ENCODE assay signal across 24 mouse cellular contexts in genomic region chr8:112664067-112664466, GRCm38 (mm10).
DNase-seq lines count a peak whose midpoint lies in the region; ATAC-seq lines count a peak whose summit lies in the region.
"Had no signal": no experiment of that assay in that cellular context is flagged by ENCODE, and none has a peak within 500 bp of the region (broad histone marks: within the 10 kb centered on the region; RNA-seq: fewer than 3 reads in every experiment).

No protein-coding gene starts in this region.

- H3K9me3 ChIP-seq in limb, embryonic 11.5 days (ENCODE audit: control insufficient read depth, low read length) = no peaks in the 10 kb centered on the region
- H3K9me3 ChIP-seq: embryonic facial prominence, embryonic 10.5 days; embryonic facial prominence, embryonic 12.5 days; forebrain, embryonic 13.5 days; forebrain, embryonic 15.5 days had no signal

- peak; percentile 80; the same call in 1 of the 2 replicates for ATAC-seq in cerebellum, adult (ENCODE audit: insufficient number of reproducible peaks, low FRiP score, low TSS enrichment)
- no peak for ATAC-seq in limb, embryonic 11.5 days (ENCODE audit: insufficient number of reproducible peaks, low FRiP score, low TSS enrichment, low read depth)
- ATAC-seq in granulocyte monocyte progenitor cell, adult 5-6 weeks (replicated peaks; ENCODE audit: poor library complexity, severe bottlenecking) = no peak
- ATAC-seq: activated CD4-positive, CD25-positive, alpha-beta regulatory T cell, adult 4 months; CD4-positive, CD25-positive, alpha-beta regulatory T cell, adult 4 months; forebrain, embryonic 13.5 days; forebrain, embryonic 15.5 days; forebrain, postnatal 0 days; Patski had no signal

- no peaks in the 10 kb centered on the region for H3K4me1 ChIP-seq in limb, embryonic 11.5 days (ENCODE audit: control insufficient read depth, insufficient read depth, low read length)
- H3K4me1 ChIP-seq: embryonic facial prominence, embryonic 12.5 days; forebrain, embryonic 13.5 days; forebrain, embryonic 15.5 days had no signal

- no peak overlapping the region for H3K4me2 ChIP-seq in limb, embryonic 11.5 days (ENCODE audit: low read depth, severe bottlenecking)
- H3K4me2 ChIP-seq: embryonic facial prominence, embryonic 12.5 days; forebrain, embryonic 13.5 days; forebrain, embryonic 15.5 days had no signal

- 35% methylated on average over 3 of the region's 3 CpGs for WGBS in limb, embryonic 11.5 days

- DNase-seq in cerebellum, adult 11 months = no peak
- peak; percentile 66 for DNase-seq in cerebellum, adult 9-10 months
- no peak for DNase-seq in cerebellum, adult 8-10 months
- DNase-seq in brain, adult 2 months (ENCODE audit: low read depth, low spot score) = peak; percentile 68
- no peak for DNase-seq in limb, embryonic 11.5 days (ENCODE audit: low spot score)
- no peak for DNase-seq in embryo, embryonic 10.5 days (ENCODE audit: low spot score)
- DNase-seq: adrenal gland, adult 8-10 months; adrenal gland, postnatal 14 days; adrenal gland, postnatal 36 days; B cell, adult 2 months; cerebellum, postnatal 14 days; cerebellum, postnatal 36 days; forebrain, postnatal 0 days had no signal

- H3K36me3 ChIP-seq in limb, embryonic 11.5 days (ENCODE audit: control insufficient read depth, insufficient read depth, low read length) = no peaks in the 10 kb centered on the region
- H3K36me3 ChIP-seq: embryonic facial prominence, embryonic 10.5 days; embryonic facial prominence, embryonic 12.5 days; forebrain, embryonic 15.5 days; G1E had no signal

- no peaks in the 10 kb centered on the region for H3K27me3 ChIP-seq in limb, embryonic 11.5 days (ENCODE audit: control insufficient read depth, insufficient read depth, low read length)
- H3K27me3 ChIP-seq: CH12.LX; embryonic facial prominence, embryonic 12.5 days; forebrain, embryonic 13.5 days; forebrain, embryonic 15.5 days had no signal

- H3K9ac ChIP-seq in limb, embryonic 11.5 days (ENCODE audit: low read length) = no peak overlapping the region
- H3K9ac ChIP-seq: embryonic facial prominence, embryonic 12.5 days; forebrain, embryonic 13.5 days; forebrain, embryonic 15.5 days; forebrain, postnatal 0 days had no signal

- peak overlapping the region; percentile 14; the same call in 1 of the 2 replicates for H3K27ac ChIP-seq in limb, embryonic 11.5 days (replicated peaks; ENCODE audit: low read depth, low read length)
- H3K27ac ChIP-seq: embryonic facial prominence, embryonic 10.5 days; embryonic facial prominence, embryonic 12.5 days; forebrain, embryonic 13.5 days; forebrain, embryonic 15.5 days had no signal

- H3K4me3 ChIP-seq in limb, embryonic 11.5 days (ENCODE audit: low read depth, low read length) = no peak overlapping the region
- H3K4me3 ChIP-seq: embryonic facial prominence, embryonic 10.5 days; embryonic facial prominence, embryonic 12.5 days; forebrain, embryonic 13.5 days; forebrain, embryonic 15.5 days had no signal

Comparison
In these comparisons a context has a peak if more than half of its experiments do, and no peak if none do; other contexts are left out.
1. DNase-seq: peak in cerebellum, adult 9-10 months (single experiment) and brain, adult 2 months (single experiment); none in cerebellum, adult 11 months (single experiment), cerebellum, adult 8-10 months (single experiment), limb, embryonic 11.5 days (single experiment) and embryo, embryonic 10.5 days (single experiment).